Mouse (Mus musculus) embryonic facial prominence, embryonic 14.5 days (tissue): ENCODE data around the gene Hcfc1r1. TPM values are rescaled to one million over a fixed set of nuclear protein-coding genes. Genes with fewer than 3 reads are reported as not detected.

Experiments
- ATAC-seq: fragments of 200-750 bp; cut with Nextera tagmentation; 2 replicates; pipeline ENCODE4 v1.8.0; 2017; ENCODE audit warnings: low read depth, moderate number of reproducible peaks, moderate TSS enrichment
- DNase-seq: peaks from one replicate; pipeline ENCODE4 v3.0.0-alpha.2; 2015; ENCODE audit warnings: low spot score
- H3K27ac ChIP-seq: fragments of 300-500 bp; sonication (generic); replicated peaks from 2 replicates; pipeline ENCODE4 v1.5.1; 2014; ENCODE audit warnings: low read depth, mild to moderate bottlenecking, low read length, moderate library complexity
- H3K27me3 ChIP-seq: fragments of 300-500 bp; sonication (generic); replicated peaks from 2 replicates; pipeline ENCODE4 v1.6.1; 2014; ENCODE audit warnings: low read length; ENCODE audit not compliant: control insufficient read depth, insufficient read depth
- H3K36me3 ChIP-seq: fragments of 300-500 bp; sonication (generic); 2 replicates; pipeline ENCODE4 v1.6.1; 2014; ENCODE audit warnings: low read length, mixed read lengths; ENCODE audit not compliant: control insufficient read depth, insufficient read depth
- H3K4me1 ChIP-seq: fragments of 300-500 bp; sonication (generic); 2 replicates; pipeline ENCODE4 v1.6.1; 2014; ENCODE audit warnings: antibody characterized with exemption, low read length; ENCODE audit not compliant: control insufficient read depth, insufficient read depth
- H3K4me2 ChIP-seq: fragments of 300-500 bp; sonication (generic); 2 replicates; pipeline ENCODE4 v1.6.1; 2014; ENCODE audit warnings: low read depth, mild to moderate bottlenecking, low read length, moderate library complexity, mixed read lengths
- H3K4me3 ChIP-seq: fragments of 300-500 bp; sonication (generic); 2 replicates; pipeline ENCODE4 v1.5.1; 2014; ENCODE audit warnings: low read depth, mild to moderate bottlenecking, low read length
- H3K9ac ChIP-seq: fragments of 300-500 bp; sonication (generic); 2 replicates; pipeline ENCODE4 v1.6.1; 2014; ENCODE audit warnings: low read depth, mild to moderate bottlenecking, low read length, moderate library complexity, mixed read lengths
- H3K9me3 ChIP-seq: fragments of 300-500 bp; sonication (generic); 2 replicates; pipeline ENCODE4 v1.6.1; 2016; ENCODE audit warnings: low read length; ENCODE audit not compliant: control insufficient read depth
- WGBS: fragments of 180-500 bp; shearing (Covaris S2); extraction: QIAGEN DNeasy Blood & Tissue Kit; methylation state at CpG from one replicate; pipeline ENCODE4 v1.1.7; 2014; 5-methylcytosine and 5-hydroxymethylcytosine counted together
- polyA plus RNA-seq: library from polyadenylated mRNA; unstranded; fragments of >200 nt; fragmentation: Nextera tagmentation; extraction: Ambion mirVana; gene quantifications from 2 replicates; pipeline ENCODE4 v1.2.1, GENCODE M21; 2014

The Hcfc1r1 gene
- polyA plus RNA-seq, 1 experiment from 2014 or later, result 107 TPM

DNA sequence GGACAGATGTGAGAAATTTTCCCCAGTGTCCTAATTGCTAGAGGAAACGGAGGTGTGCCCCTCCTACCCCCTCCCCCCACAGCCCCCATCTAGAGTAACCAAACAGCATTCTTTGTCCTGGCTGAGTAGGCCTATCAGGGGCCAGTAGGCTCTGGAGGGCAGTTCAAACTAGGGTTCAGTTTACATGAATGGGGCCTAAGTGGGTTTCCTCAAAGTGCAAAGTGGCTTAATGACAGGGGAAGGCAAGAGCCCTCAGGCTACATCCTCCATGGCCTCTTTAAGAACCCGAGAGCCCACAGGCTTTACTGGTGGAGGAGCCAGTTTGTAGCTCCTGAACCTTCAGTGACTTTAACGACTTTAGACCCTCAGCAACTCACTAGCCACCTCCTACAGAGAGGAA is 22.4 kb downstream of the Hcfc1r1 start:
- ATAC-seq, result 0 out of 2 replicates have a peak, but pooled peaks have one; percentile 8
- DNase-seq, result peak; percentile 39
- Histone ChIP-seq H3K9ac (no peak overlapping the region), H3K4me1 (no peaks in the 10 kb centered on the region), H3K4me3 (no peak overlapping the region), H3K9me3 (no peaks in the 10 kb centered on the region), H3K27ac (no peak overlapping the region), H3K27me3 (peaks cover 29% of the 10 kb centered on the region), H3K36me3 (no peaks in the 10 kb centered on the region), H3K4me2 (no peak overlapping the region)
- WGBS, result 16% methylated on average over 3 of the region's 3 CpGs

DNA sequence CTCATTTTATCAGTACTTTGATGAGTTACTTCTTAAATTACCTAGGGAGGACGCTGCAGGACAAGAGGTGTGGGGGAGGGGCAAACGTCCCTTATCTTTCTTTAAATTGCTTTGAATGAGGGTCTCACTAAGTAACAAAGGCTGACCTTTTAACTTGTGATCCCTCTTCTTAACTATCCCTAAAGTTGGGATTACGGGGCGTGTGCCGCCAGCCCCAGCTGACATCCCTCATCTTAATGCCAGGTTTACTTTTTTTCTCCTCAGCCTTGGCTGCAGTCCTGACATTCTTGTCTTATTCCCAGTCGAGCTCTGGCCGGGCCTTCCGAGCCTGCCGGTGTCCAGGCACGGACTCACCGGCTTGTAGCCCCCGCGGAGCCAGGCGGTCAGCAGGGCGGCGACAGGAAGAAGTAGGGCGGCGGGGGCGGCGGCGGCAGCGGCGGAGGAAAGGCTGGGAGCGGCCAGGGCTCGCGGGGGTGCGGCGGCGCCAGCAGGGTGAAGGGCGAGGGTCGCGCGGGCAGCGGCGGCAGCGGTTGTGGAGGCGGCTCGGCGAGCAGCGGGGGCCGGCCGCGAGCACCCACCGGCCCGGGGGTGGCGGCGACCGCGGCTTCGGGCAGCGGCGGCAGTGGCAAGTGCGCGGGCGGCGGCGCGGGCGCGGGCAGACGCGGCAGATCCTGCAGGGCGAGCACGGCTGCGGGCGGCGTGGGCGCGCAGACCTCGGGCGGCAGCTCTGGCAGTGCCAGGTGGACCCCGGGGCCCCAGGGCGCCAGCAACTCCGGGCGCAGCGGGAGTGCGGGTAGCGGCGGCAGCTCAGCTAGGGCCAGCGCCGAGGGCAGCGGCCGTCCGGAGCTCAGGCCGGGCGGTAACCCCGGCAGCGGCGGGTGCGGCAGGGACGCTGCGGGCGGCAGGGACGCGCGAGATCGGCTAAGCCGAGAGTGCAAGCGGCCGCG is 26.0 kb downstream of the Hcfc1r1 start:
- DNase-seq (no peak), ATAC-seq (peak; percentile 49)
- H3K9ac ChIP-seq, result peak overlapping the region; percentile 57
- H3K27me3 ChIP-seq, result peaks cover 32% of the 10 kb centered on the region
- no peak overlapping the region for H3K27ac ChIP-seq
- H3K4me3 ChIP-seq, result peak overlapping the region; percentile 62
- no peaks in the 10 kb centered on the region for H3K9me3 ChIP-seq
- no peaks in the 10 kb centered on the region for H3K4me1 ChIP-seq
- peak overlapping the region; percentile 100 for H3K4me2 ChIP-seq
- 0% methylated on average over 22 of the region's 101 CpGs for WGBS
- H3K36me3 ChIP-seq, result no peaks in the 10 kb centered on the region

DNA sequence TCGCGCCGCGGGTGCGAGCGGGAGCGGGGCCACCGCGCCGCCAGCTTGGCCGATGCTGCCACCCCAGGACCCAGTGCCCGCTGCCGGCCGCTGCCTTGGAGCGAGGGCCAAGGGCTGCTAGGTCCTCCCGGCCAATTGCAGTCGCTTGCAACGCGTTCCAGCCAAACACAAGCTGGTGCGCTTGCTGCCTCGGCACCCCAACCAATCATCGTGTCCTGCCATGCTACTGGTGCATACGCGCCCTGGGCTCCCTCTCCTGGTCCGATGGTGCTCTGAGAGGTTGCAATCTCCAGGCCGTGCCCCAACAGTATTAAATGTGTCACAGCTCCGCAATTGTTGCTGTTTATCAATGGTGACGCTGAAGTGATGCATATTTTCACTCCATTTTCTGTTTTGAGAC is 26.7 kb downstream of the Hcfc1r1 start:
- Histone ChIP-seq H3K36me3 (no peaks in the 10 kb centered on the region), H3K9me3 (no peaks in the 10 kb centered on the region), H3K4me3 (peak overlapping the region; percentile 62), H3K4me1 (no peaks in the 10 kb centered on the region), H3K9ac (peak overlapping the region; percentile 57), H3K27ac (no peak overlapping the region), H3K27me3 (peaks cover 32% of the 10 kb centered on the region), H3K4me2 (peak overlapping the region; percentile 100)
- peak; percentile 96 for ATAC-seq
- 0% methylated on average over 18 of the region's 28 CpGs for WGBS
- DNase-seq, result peak; percentile 96

DNA sequence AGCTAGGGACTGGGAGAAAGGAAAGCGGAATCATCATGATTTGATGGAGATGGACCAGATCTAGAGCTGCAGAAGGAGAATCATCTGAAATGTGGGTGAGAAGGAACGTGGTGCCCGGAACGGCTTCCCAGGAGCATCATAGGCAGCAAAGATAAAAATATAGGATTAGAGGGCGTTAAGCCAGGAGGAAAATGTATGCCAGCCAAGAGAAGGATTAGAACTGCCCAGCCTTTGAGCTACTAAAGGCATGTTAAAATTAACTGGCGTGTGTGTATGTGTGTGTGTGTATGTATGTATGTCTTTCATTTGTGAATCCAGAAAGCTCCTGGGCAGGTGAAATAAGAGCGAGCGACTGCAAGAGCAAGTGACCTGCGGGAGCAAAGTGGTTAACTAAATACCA is 29.9 kb downstream of the Hcfc1r1 start:
- WGBS, result 82% methylated on average over 9 of the region's 9 CpGs
- Histone ChIP-seq H3K36me3 (no peaks in the 10 kb centered on the region), H3K4me1 (no peaks in the 10 kb centered on the region), H3K27ac (no peak overlapping the region), H3K9ac (no peak overlapping the region), H3K27me3 (peaks cover 28% of the 10 kb centered on the region), H3K9me3 (no peaks in the 10 kb centered on the region), H3K4me3 (no peak overlapping the region), H3K4me2 (no peak overlapping the region)
- DNase-seq (no peak), ATAC-seq (no peak)

DNA sequence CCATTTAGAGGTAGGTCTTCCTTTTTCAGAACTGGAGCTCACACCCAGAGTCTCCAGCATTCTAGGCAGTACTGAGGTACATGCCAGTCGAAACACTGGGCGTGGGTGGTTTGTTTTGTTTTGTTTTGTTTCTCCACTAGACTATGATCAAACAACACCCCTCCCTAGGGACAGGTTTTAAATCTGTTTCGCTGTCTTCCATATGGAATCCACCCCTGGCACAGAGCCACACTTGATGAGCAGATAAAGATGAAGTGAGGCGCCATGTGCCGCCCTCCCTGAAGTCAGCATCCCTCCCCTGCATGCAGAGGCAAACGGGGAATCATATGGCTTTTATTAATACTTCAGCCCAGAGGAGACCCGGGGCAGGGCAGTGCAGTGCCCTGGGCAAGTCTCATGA is 31.3 kb downstream of the Hcfc1r1 start:
- Histone ChIP-seq H3K4me3 (no peak overlapping the region), H3K9ac (no peak overlapping the region), H3K36me3 (no peaks in the 10 kb centered on the region), H3K4me1 (no peaks in the 10 kb centered on the region), H3K9me3 (no peaks in the 10 kb centered on the region), H3K27ac (no peak overlapping the region), H3K27me3 (peaks cover 14% of the 10 kb centered on the region), H3K4me2 (no peak overlapping the region)
- DNase-seq (peak; percentile 81), ATAC-seq (no peak)
- WGBS, result 23% methylated on average over 7 of the region's 7 CpGs

DNA sequence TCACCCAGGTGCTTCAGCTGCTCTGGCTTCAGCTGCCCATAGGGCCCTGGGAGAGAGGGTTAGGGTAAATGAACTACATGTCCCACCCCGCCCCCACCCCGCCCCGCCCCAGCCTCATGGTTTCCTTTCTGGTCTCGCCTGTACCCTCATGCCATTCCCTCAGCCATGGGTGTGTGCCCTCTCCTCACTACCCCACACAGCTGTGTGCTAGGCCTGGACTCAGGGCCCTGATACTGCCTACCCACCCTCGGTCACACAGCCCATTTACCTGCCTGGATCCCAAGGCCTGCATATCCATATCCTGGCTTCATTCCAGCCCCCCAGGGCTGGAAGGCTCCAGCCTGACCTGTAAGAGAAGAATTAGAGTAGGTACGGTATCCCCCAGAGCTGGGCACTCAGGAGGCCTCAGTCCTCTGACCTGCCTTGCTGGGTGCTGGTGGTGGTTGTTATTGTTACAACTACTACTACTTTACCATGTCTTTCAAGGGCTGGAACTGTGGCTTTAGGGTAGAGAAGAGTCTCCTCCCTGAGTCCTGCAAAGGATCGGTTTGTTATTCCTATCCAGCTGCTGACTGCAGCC is 32.2 kb downstream of the Hcfc1r1 start:
- ATAC-seq (no peak), DNase-seq (no peak)
- H3K4me2 ChIP-seq, result no peak overlapping the region
- H3K27me3 ChIP-seq, result peaks cover 5% of the 10 kb centered on the region
- H3K9ac ChIP-seq, result no peak overlapping the region
- no peaks in the 10 kb centered on the region for H3K36me3 ChIP-seq
- no peak overlapping the region for H3K4me3 ChIP-seq
- 75% methylated on average over 7 of the region's 7 CpGs for WGBS
- no peaks in the 10 kb centered on the region for H3K9me3 ChIP-seq
- H3K27ac ChIP-seq, result no peak overlapping the region
- H3K4me1 ChIP-seq, result no peaks in the 10 kb centered on the region

DNA sequence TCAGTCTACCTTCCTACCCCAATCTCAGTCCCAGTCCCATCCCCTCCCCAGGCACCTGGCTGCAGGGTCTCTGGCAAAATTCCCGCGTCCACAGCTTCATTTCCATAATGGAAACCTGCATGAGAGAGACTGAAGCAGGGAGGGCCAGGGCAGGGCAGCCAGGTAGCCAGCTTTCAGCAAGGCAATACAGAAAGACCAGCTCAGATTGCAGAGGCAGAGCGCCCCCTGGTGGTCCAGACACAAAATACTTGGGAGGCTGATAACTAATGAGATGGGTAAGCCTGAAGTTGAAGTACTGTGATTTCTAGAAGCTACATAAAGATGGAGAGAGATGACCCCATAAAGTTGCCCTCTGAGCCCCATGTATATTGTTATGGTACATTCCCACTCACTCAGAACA is 32.8 kb downstream of the Hcfc1r1 start:
- Histone ChIP-seq H3K4me1 (no peaks in the 10 kb centered on the region), H3K27me3 (no peaks in the 10 kb centered on the region; the same call in 1 of the 2 replicates), H3K4me3 (no peak overlapping the region), H3K9ac (no peak overlapping the region), H3K9me3 (no peaks in the 10 kb centered on the region), H3K36me3 (no peaks in the 10 kb centered on the region), H3K4me2 (no peak overlapping the region), H3K27ac (no peak overlapping the region)
- ATAC-seq, result 0 out of 2 replicates have a peak, but pooled peaks have one; percentile 60
- 0% methylated on average over 3 of the region's 3 CpGs for WGBS
- DNase-seq, result peak; percentile 74

DNA sequence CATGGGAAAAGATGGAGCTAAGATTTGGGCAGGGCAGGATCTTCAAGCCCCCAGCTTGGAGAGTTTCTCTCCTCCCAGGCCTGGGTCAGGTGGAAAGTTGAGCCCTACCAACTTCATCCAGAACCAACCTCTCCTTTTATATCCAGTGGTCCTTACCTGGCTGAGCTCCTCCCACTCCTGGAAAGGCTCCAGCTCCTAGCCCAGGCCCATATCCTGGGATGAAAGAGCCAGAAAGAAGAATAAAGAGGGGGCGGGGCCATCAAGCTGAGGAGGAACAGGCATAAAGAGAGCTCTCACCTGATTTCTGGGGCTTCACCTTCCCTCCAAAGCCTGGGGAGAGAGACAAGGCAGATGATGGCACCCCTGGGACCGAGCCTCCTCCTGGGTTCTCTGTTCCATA is 43.6 kb downstream of the Hcfc1r1 start:
- peak; percentile 65; the same call in 1 of the 2 replicates for ATAC-seq
- no peaks in the 10 kb centered on the region for H3K36me3 ChIP-seq
- H3K4me1 ChIP-seq, result no peaks in the 10 kb centered on the region
- H3K27ac ChIP-seq, result no peak overlapping the region
- peak; percentile 59 for DNase-seq
- H3K4me3 ChIP-seq, result no peak overlapping the region
- no peak overlapping the region for H3K9ac ChIP-seq
- no peaks in the 10 kb centered on the region for H3K27me3 ChIP-seq
- no peak overlapping the region for H3K4me2 ChIP-seq
- 65% methylated on average over 2 of the region's 2 CpGs for WGBS
- H3K9me3 ChIP-seq, result no peaks in the 10 kb centered on the region
